Mouse (Mus musculus): ENCODE data around the gene Rin3. TPM values are rescaled to one million over a fixed set of nuclear protein-coding genes. Genes with fewer than 3 reads are reported as not detected.

The Rin3 gene
- 201 to 224 TPM (median 214 TPM) in 4 replicates for total RNA-seq (2023; ENCODE audit: inconsistent age)

DNA sequence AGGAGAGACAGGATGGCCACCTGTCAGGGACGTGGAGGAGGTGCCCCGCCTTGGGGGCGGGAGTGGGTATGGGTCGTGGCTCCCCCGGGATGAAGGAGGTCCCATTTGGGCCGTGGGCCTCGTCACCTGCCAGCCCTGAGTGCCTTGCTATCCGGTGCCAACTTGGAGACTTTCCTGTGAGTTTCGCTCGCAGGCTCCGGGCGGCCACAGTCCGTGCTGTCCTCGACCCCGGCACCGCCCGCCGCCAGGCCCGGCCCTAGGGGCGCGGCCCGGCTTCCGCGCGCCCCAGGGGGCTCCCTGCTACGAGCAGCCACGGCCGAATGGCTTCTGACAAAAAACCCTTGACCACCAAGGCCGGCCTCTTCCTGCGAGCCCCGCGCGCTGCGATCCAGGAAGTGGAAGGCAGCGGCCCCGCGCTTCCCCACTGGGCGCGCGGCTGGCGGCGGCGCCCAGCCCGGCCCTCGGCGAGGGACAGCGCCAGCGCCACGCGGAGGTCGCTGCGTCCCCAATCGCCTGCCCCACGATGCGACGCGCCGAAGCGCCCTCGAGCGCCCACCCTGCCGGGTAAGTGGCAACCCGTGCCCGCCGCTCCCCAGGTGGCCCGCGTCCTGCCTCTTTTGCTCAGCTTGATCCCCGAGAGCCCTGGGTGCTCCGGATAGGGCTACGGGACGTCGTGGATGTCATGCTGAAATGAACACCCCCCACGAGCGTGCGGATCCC is at the start of gene Rin3:
TSS of gene Rin3 (plus strand) at position 286 of the 720 bp plus-strand sequence.

DNA sequence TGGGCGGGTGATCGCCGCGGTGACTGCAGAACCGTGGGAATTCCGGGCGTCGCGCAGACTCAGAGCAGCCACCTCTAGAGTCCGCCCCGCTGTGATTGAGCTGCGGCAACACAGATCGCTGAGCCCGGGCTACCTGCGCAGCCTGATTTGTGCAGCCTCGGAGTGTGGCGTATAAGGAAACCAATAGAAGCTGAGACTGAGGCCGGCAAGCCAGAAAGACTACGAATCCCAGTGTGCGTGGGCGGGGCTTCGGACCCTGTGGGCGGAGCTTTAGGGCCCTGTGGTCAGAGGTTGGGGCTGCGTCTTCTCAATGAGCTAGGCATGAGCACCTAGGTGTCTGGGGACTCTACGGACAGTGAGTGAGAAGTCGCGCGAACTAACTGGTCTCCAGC is 156.8 kb downstream of the Rin3 start, which contains the start of gene Lgmn:
TSS of gene Lgmn (minus strand) at position 182 of the 392 bp plus-strand sequence.

Other genes with a start within 250 kb of the Rin3 start
- gene Slc24a4, start 154.3 kb upstream of the Rin3 start, total RNA-seq (2023; ENCODE audit: inconsistent age): not detected in 4 replicates
- 107 to 119 TPM (median 111 TPM) in 4 replicates for gene Lgmn, start 156.8 kb downstream of the Rin3 start, total RNA-seq (2023; ENCODE audit: inconsistent age)
- gene Golga5, start 186.1 kb downstream of the Rin3 start, total RNA-seq (2023; ENCODE audit: inconsistent age): 44.5 to 50.3 TPM (median 48.3 TPM) in 4 replicates